Mouse (Mus musculus): Measurements from ENCODE around the gene Unc13a.

- TF ChIP-seq MAX (IDR thresholded peaks at IDR 0.05; ENCODE audit: low read depth) (no peak), CEBPB (IDR thresholded peaks at IDR 0.05; ENCODE audit: insufficient read depth, poor library complexity, severe bottlenecking) (no peak), MYOD1 (IDR thresholded peaks at IDR 0.05; ENCODE audit: control insufficient read depth in 1 of 3, insufficient read length in 2 of 3, low read depth in 2 of 3) (no peak), POLR2A (IDR thresholded peaks at IDR 0.05; ENCODE audit: insufficient read length, low read depth) (no peak)
Observed at GRCm38 (mm10) chr8:71670198-71670597, 1.4 kb downstream of the Unc13a start.
